Mouse (Mus musculus) frontal cortex, postnatal 14 days (tissue): ENCODE data around the gene Xkr8.
A peak's percentile ranks its signal among the peaks of the same experiment; 100 is the strongest.
"Not testable (repeated sequence)": the region's sequence is repeated elsewhere in the genome, so short reads cannot be mapped to it uniquely, and the experiment has no call there.

Experiments used
- DNase-seq, 2 experiments: peaks; one replicate each; pipeline ENCODE4 v3.0.0; 2022; ENCODE audit warnings: low spot score in 2 of 2

The Xkr8 gene

DNA sequence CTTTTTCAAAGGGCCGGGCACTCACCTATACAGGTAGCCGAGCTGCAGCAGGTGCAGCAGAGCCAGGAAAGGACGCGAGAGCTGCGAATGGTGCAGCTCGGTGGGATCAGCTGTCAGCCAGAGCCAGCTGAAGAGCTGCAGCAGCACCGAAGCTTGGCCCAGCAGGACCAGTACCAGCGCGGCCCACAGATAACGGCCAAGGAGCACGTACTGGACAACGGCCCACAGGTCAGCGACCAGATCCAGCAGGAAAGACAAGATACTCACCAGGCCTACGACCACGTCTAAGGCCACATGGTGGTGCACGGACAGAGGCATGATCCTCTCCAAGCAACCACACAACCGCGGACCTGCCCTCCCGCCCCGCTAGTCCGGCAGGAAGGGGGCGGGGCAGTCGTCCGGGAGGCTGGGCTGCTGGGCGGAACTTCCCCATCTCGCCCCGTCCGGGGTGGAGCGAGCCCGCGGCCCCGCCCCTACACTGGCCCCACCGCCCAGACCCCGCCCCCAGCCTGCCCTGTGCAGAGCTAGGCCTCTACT lies at the start of gene Xkr8:
Xkr8 (minus strand) TSS at position 399 of the 537 bp plus-strand sequence.
- DNase-seq, result peak; percentile 41 to 49

DNA sequence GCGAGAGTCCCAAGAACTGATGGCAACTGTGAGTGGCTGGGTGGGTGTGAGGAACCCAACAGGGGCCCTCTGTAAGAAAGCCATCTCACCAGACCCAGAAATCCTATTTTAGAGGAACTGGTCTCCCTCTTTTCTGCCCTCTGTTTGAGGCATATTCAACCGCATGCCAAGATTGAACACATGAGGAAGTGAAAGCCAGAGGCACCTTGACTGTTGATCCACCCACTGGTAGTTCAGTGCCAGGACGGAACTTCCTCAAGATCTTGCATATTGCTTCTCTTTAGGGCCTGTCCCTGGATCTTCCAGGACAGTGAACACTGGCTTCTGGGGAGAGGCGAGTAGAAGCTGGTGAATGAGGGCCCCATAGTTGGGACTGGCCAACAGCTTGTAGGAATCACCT lies 47.9 kb upstream of the Xkr8 start:
- no peak for DNase-seq

DNA sequence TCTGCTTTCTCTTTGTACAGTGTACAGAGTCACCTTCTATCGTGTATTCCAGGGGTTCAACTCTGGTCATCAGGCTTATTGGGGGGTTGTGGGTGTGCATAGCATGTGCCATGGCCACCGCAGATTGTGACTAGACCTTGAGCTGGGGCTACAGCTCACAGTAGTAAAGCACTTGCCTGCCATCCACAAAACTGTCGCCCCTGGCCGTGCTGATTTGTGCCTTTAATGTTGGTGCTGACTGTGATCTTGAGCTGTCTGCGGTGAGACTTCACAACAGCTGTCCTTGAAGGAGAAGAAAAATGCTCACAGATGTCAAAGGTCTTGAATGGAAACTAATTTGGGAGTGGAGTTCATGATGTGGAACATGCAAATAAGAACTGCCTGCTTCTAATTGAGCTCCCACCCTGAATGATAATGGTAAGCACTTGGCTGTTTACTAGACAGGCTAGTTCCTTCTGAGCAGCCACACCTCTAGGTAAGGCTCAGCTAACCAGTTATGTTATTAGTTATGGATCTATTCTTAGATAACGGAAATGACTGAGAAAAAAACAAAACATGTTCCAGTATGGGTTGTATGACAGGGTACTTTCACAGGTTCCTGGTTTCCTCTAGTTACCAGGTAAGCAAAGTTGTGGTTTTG lies 46.3 kb upstream of the Xkr8 start:
- DNase-seq, result no peak

DNA sequence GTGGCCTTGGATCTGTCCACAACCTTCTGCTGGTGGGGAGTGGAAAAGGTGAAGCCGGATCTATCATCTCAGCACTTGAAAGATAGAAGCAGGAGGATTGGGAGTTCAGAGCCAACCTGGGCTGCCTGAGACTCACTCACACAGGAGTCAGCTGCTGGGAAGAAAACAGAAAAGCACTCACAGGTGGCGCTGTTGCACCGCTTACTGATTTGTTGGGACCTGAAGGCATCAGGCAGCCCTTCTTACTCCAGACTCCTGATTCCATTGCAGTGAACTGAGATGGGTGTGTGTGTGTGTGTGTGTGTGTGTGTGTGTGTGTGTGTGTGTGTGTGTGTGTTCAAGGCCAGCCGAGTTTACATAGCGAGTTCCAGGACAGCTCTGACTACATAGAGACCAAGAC lies 44.4 kb upstream of the Xkr8 start:
- peak; percentile 58 to 77 for DNase-seq

DNA sequence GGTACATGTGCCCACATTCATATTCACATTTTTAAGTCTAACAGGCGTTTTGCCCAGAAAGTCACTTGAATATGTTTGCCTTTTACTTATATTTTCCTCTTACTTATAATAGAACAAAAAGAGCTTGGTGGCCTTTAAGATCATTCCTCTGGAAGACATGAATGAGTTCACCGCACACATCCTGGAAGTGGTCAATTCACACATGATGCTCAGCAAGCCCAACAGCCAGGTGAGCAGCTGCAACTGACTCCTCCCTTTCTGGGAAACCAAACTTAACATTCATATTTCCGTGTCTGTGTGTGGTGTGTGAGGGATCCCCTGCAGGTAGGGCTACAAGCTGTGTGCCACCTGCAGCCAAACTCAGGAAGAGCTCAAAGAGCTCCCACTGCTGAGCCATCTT lies 42.6 kb upstream of the Xkr8 start:
- DNase-seq, result no peak

DNA sequence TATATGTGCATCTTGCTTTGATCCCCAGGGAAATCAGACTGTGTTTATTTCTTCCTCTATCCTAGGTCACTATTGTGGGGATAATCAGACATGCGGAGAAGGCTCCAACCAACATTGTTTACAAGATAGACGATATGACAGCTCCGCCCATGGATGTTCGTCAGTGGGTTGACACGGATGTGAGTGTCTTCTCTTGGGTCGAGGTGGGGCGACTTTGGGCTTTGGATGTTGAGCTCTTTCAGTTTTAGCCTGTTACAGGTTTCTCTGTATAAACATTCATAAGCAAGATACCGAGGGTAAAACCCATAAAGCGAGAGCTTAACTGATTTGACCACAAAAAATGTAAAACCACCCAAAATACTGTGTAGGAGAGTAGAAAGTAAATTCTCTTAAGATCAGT lies 39.4 kb upstream of the Xkr8 start:
- DNase-seq, result no peak

DNA sequence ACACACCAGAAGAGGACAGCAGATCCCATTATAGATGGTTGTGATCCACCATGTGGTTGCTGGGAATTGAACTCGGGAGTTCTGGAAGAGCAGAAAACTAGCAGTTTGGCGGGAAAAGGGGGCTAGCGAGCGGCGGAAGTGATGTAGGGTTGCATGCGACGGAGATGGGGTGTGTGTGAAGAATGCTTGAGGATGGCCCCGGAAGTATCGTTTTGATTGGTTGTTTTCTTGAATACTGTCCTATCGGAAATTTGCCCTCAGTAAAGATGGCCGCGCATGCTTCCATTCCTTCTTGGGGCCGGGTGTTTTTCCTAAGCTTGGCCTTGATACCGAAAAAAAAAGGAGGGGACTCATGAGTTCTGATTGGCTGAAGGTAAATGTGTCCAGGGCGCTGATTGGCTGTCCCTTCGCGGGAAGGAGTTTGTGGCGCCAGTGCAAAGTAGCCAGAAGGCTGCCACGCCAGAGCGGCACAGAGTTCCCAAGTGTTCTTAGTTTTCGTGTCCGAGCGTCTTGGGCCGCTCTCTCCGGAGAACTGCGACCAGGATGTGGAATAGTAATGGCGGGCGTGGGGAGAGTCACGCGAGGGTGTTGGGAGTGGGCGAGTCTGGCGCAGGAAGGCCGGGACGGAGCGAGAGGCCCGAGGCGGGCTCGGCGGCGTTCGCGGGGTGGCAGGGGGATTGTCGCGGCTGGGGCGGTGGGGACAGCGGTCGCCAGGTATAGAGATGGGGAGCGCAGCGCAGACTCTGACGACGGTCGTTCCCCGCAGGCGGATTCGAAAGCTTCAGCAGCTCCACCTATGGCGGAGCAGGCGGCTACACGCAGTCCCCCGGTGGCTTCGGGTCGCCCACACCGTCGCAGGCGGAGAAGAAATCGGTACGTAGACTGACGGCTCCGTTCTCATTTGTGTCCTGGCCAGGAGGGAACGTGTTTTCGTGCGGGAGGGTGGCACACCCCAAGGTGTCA lies 35.8 kb upstream of the Xkr8 start, which contains the start of gene Rpa2:
Rpa2 (plus strand) TSS at position 419 of the 963 bp plus-strand sequence.
- peak; percentile 98 to 99 for DNase-seq

DNA sequence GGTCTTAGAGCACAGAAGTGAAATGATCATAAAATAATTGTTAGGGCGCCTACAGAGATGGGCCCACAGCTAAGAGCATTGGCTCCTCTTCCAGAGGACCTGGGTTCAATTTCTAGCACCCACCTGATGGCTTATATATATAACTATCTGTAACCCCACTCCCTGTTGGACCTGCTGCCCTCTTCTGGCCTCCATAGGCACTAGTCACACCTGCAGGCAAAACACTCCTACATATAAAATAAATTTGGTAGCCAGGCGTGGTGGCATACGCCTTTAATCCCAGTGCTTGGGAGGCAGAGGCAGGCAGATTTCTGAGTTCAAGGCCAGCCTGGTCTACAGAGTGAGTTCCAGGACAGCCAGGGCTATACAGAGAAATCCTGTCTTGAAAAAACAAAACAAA lies 30.8 kb upstream of the Xkr8 start:
- not testable (repeated sequence) for DNase-seq

DNA sequence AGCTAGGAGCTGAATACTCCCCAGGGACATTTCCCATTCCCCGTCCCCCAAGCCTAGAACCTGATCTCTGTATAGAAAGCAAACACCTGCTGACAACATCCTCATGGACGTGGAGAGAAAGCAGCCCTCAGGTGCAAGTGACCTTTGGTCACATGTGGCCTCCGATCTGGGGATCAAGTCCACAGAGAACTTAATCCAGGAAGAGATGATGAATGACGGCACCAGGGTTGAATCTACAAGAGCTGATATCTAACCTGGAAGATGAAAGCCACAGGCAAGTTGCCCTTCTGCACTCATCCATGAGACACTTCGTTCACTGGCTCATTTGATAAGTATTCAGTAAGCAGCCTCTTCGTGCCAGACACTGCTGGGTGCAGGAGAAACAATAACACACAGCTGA lies 30.3 kb upstream of the Xkr8 start:
- DNase-seq, result no peak

DNA sequence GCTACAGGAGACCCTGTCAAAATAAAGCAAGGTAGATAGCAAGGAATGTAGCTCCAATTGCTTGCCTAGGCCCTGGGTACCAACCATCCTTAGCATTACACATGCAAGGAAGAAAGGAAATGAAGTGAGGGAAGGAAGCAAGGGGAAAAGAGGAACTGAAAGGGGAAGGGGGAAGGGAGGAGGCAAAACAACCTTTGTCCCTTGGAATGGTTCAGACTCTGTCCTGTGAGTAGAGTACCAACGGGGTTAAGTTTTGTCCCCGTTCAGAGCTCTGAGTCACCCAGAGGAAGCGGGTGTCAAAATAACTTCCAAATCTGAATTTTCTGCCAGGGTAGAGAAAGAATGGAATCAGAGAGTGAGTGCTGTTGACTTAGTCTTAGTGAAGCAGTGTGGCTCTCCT lies 27.9 kb upstream of the Xkr8 start:
- DNase-seq, result no peak

DNA sequence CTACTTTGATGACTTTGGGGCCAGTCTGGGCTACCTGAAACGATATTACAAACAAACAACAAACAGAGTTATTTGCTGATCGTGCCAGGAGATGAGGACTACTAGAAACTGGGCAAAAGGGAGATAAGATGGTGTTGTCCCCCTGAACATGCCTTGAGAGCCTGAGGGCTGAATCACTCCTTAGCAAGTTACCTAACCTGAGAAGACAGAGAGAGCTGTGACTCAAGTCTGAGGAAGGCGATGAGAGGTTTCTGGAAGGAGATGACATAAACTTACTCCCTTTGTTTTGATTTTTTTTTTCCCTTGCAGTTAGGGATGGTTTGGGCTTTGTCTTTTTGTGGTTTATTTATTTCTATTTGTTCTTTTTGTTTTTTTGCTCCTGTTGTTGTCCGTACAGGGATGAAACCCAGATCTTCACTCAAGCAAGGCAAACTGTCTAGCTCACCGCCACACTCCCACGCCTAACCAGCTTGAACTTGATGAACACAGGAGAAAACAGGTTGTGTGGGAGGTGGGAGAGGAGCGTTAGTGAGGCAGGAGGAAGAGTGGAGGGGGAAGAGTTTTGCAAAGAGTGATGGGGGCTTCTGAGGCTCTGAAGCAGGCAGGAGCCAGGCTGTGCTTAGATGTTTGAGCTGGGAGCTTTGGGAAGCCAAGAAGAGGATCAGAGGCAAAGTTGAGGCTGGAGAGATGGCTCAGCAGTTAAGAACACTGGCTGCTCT lies 25.4 kb upstream of the Xkr8 start:
- DNase-seq, result no peak

DNA sequence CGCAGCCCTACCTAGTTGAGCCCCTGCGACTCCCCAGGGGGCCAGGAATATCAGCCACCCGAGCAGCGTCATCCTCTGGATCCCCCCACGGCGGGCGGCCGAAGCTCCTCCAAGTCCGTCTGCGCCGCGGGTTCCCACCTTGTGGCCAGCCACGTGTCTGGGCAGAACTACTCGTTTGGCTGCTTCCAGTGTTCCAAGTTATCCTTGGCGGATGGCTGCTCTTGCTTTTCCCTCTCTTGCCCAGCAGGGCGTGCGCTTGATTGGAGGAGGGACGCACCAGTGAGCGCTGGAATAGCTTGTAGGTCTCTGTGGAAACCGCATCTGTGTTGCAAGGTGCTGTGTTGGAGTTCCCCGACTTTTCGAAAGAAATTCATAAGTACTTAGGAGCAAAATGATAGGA lies 24.6 kb upstream of the Xkr8 start, which contains the start of gene Smpdl3b:
Smpdl3b (minus strand) TSS at position 279 of the 400 bp plus-strand sequence.
- peak; percentile 60 to 61 for DNase-seq

DNA sequence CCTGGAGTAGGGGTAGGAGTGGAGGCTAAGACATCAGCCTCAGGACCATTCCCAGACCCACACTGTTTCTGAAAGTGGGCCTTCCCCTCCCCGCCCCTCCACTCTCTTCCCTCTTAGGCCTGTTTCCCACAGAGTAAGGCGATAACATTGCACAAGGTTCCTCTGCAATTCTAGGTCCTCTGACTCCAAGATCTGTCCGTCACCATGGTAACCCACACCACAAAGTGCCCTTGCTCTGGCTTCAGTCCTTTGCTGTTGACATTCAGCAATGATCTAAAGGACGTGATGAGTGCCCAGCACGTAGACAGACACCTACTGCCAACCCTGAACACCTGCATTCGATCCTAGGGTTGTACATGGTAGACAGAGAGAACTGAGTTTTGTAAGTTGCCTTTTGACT lies 20.6 kb upstream of the Xkr8 start:
- no peak for DNase-seq

DNA sequence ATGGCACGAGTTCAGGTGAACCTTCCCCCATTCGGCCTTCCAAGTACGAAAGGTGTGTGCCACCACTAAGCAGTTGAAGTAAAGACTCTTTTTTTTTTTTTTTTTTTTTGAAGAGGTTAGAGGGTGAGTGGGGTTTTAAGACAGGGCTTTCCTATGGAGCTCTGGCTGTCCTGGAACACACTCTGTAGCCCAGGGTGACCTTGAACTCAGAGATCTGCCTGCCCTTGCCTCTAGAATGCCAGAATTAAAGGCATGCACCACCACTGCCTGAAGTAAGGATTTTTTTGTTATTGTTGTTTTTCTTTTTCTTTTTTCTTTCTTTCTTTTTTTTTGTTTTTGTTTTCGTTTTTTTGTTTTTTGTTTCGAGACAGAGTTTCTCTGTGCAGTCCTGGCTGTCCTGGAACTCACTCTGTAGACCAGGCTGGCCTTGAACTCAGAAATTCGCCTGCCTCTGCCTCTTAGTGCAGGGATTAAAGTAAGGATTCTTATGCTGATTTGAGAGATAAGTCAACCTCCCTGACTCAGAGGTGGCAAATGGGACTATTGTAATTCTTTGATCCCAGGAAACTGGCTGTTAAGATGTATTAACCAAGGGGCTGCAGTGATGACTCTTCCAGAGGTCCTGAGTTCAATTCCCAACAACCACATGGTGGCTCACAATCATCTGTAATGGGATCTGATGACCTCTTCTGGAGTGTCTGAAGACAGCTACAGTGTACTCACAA lies 17.1 kb upstream of the Xkr8 start:
- no peak for DNase-seq

DNA sequence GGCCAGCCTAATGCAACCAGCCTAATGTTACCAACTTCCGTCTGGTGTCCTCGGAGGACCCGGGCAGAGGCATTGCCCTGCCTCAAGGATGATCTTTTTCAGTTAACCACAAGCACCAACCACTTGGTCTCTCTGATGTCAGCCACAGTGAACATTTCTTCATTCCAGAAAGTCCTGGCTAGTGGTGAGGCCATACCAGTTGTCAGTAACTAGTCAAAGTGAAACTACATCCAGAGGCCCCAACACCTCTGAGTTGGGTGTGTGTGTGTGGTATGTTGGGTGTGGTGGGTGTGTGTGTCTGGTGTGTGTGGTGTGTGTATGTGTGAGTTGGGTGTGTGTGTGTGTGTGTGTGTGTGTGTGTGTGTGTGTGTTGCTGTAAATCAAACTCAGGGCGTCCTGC lies 16.4 kb upstream of the Xkr8 start:
- DNase-seq, result no peak

DNA sequence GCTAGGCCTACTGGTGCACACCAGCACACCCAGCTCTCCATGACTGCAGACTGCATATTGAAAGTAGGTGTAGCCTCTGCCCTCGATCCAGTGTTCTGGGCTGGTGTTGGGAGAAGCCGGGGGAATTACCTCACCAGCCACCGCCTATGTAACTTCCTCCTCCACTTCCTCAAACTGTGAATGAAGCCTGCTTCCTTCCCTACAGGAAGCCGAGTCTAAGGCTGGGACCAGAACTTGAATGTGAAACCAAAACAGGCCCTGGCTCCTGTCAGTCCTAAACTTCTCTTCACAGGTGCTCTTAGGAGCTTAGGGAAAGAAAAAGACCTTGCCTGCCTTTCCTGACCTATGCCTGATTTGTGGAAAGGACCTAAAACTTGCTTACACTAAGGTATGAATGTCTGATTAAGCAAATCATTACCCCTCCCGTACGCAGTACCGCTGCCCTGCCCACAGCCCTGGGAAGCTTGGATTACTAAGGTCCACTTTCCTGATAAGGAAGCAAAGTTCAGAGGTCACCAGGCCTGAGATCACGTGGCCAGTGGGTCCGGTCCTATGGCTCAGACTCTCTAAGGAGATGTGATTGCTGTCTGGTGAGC lies 15.4 kb upstream of the Xkr8 start:
- DNase-seq, result no peak

DNA sequence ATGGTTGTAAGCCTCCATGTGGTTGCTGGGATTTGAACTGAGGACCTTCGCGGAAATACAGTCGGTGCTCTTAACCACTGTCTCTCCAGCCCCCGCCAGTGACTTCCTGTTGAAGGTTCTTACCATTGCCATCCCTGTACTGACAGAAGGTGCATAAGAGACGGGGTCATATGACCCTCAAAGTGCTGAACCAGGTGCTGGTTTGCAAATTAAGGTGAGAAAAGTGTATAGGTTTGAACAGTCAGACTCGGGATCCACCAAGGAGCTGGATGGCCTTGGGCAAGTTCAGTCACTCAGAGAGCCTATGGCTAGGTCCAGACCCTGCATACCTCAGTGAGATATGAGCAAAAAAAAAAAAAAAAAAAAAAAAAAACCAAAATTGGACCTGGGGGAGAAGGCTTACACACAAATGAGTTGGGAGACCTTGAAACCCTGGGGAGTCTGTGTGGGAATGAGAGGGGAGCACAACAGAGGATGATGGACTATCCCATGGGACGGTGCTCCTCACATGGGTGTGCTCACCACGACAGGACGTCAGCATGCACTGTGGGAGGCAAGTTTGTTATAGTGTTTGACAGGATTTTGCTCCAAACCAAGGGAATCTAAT lies 14.7 kb upstream of the Xkr8 start:
- DNase-seq, result no peak

DNA sequence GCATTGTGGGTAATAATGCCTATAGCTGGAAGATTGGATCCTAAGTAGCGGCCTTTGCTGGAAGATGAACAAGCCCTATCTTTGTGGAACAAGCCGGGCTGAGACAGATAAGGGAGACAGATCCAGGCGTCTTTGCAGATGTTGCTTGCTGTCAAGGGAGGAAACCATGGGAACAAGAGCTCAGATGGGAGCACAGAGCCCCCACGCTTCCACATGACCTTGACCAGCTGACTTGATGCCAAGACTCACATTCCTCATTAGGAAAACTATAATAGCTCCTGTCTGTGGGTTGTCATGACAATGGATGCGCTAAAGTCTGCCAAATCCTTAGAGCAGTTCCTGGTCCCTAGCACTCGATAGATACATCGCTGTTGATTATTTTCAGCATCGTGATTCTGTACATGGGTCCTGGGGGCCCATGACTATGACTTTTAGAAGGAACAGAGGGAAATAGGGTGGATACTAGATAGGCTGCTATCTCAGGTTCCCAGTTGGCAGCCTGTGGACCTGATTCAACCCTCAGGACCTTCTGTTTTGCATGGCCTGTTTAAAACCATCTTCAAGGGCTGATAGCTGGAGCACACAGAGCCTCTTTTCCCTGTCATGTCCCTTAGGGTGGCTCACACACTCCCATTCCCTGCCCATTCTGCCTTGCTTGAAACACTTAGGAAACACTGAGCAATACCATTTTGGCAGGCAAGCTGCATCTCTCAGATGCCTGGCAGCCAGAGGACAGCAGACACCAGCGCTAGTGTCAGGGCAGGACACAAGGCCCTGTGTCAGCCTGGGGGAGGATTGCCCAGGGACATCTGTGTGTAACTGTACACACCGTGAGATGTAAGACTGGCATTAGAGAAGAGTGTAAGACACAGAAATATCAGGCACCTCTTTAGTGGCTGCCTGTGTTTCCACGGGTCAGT lies 11.9 kb upstream of the Xkr8 start:
- peak; percentile 40 to 65 for DNase-seq

DNA sequence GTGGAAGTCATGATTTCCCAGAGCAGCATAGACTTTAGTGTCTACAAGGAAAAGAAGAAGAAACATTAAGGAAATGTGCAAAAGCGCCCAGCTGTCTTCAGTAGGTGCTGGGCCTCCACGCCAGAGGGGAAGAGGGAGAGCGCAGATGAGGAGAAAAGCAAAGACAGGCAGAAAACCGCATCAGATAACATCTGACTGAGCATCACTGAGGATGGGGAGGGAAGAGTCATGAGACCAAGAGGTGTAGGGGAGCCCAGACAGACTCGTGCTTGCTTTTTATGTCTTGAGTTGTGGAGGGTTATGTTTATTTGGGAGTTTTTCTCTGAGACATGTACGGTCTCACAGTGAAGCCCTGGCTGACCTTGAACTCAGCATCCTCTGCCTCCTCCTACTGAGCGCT lies 9.1 kb upstream of the Xkr8 start:
- no peak for DNase-seq
